Mouse (Mus musculus) heart, postnatal 36 days (tissue): ENCODE results near the gene Fam19a2. TPM values are rescaled to one million over a fixed set of nuclear protein-coding genes. Genes with fewer than 3 reads are reported as not detected.

Experiments
- DNase-seq, 2 experiments: peaks; one replicate each; pipeline ENCODE4 v3.0.0; 2021 to 2022
- intact Hi-C: fragments of 180-260 bp; cut with DNase I; formaldehyde crosslinking; loops from one replicate; pipeline ENCODE4 v1.15.1; 2025
- total RNA-seq, 2 experiments: library from RNA; stranded (reverse); gene quantifications; 2 replicates each; pipeline ENCODE4 v1.2.3; 2021

Gene Fam19a2
- total RNA-seq, 2 experiments from 2014 or later, result 0.08 TPM; not detected in 1

GRCm38 (mm10) chr10:123702595-123702994 lies 438.8 kb downstream of the Fam19a2 start:
- intact Hi-C loops, result no loop called here
- no peak for DNase-seq

DNA sequence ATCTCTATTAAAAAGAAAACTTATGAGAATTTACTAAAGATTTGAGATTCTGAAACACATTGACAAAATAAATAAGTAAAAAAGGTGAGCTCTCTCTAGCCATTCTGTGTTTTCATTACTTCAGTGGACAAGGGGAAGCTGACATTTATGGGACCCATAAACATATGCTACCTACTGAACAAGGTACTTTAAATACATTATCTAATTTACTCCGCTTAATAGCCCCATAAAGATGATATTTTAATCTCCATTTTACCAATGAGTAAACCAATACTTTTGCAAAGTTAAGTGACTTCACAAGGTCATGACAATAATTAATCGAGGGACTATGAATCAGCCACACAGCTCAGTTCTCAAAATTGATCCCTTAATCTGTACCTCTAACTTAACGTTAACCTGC lies 443.2 kb downstream of the Fam19a2 start:
- no peak for DNase-seq
- intact Hi-C loops, result no loop called here

DNA sequence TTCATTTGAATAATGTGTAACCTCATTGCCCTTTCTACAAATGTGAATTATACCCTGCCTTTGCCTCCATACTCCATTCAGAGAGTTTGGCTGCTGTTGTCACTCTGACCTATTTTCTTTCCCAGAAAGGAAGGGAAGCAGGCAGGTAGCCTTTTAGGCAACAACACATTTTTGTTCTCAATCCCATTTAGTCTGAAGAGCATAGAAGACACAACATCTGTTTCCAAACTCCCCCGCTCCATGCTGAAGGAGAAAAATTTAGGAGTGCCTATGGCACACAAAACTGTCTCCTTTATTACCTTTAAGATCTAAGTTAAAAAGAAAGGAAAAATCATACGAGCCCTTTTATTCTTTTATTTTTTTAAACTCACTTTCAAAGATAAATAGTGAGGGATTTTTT lies 446.9 kb downstream of the Fam19a2 start:
- intact Hi-C loops, result no loop called here
- DNase-seq, result no peak

DNA sequence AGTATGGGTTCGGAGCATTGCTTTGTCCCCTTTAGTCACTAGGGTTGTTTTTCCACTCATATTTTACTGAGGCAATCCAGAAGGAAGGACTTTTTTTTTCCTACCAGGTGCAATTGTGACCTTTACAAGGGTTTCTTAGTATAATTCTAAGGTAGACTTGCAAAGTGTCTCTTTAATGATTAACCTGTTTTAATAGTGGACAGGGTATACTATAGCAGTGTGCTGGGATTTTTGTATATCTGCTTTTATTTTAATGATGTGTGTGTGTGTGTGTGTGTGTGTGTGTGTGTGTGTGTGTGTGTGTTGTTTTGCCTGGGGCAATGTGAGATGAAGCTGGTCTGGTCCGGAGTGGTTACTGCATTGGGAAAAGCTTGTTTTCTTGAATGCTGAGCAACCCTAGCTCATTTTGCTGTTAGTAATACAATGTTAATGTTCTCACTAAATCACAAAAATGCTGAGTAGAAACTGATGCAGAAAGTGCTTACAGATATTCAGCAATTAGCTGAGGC lies 458.2 kb downstream of the Fam19a2 start:
- DNase-seq, result no peak
- intact Hi-C loops, result no loop called here

DNA sequence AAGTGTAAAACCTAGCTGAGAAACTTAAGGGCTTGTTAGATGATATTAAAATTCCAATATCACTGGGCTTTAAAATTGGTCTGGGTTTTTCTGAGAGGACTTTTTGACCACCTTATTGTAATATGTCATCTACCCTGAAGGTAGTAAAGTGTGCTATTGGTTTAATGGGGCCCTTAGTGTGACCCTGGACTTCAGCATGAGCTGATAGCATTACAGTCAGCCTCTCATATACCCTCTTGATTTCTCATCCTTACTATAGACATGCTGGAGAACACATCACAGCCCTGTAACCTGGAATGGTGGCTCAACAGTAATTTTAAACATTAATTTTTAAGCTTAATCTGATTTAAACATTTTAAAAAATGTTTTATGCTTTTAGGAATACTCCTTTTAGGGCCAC lies 459.8 kb downstream of the Fam19a2 start:
- no peak for DNase-seq
- intact Hi-C loops, result no loop called here

DNA sequence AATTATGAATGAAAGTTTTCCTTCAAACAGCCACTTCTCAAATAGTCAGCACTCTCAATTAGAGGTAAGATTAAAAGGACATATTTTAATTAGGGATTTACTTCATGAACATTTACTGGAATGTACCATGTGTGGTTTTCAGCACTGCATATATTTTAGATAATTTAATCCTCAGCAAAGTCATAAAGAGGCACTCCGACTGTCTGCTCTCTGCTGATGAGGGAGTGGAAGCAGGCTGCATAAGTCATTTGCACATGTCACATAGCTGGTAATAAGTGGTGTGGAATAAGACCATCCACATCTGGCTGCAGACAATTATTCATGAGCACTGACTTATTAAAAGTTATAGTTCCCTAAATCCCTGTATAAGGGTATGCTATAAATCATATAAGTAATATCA lies 484.5 kb downstream of the Fam19a2 start:
- no peak for DNase-seq

DNA sequence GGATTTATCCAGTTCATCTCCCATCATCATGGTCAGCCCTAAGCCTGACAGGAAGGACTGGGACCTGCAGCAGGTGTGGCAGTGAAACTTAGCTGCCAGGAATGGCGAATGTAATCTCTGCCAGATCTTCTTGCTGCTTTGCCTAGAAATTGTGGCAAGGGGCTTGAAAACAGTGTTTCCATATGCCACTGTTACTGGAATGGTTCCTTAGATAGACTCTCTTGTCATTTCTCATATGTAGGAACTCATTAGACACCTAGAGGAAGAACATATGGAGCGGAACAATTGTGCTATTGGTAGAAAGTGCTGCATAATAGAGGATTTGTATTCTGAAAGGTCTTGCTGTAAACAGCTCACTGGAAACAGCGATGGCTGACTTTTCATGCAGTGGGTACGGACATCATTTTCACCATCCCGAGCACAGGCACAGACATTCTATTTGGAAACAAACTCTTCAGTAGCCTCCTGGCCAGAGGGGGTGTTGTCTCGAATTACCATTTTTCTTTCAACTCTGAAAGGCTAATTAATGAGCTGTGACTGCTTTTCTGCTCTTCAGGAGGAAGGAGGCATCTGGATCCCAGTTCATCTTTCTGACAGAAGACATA lies 488.0 kb downstream of the Fam19a2 start:
- intact Hi-C loops, result no loop called here
- no peak for DNase-seq

More for the DNA sequence above, 484.5 kb downstream of the Fam19a2 start:
- intact Hi-C loops, result no loop called here

GRCm38 (mm10) chr10:123752755-123753154 lies 489.0 kb downstream of the Fam19a2 start:
- intact Hi-C loops, result no loop called here
- DNase-seq, result no peak

GRCm38 (mm10) chr10:123753996-123754395 lies 490.2 kb downstream of the Fam19a2 start:
- intact Hi-C loops, result no loop called here

DNA sequence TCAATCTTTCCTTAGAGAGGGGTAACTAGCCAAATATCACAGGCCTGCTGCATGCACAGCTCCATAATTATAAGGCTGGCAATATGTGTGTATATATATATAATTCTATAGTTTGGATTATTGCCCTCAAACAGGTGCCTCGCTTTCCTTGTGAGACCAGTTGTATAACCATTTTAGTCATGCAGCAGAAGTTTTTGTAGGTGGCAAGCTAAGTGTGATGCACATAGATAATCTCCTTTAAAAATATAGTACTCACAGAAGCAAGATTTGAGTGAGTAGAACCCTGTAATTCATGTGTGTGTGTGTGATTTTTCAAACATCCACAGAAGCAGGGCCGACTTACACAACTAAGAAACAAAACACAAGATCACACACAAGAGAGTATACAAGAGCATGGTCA lies 525.6 kb downstream of the Fam19a2 start:
- DNase-seq, result no peak
- intact Hi-C loops, result no loop called here

More at GRCm38 (mm10) chr10:123753996-123754395, 490.2 kb downstream of the Fam19a2 start:
- DNase-seq, result no peak

Other genes with a start within 250 kb of the Fam19a2 start
- gene Mon2, start 187.5 kb upstream of the Fam19a2 start, total RNA-seq, result 10 to 100 TPM; 43.0 to 43.9 TPM
- 100 to 1,000 TPM in 1 of 2 experiments, 10 to 100 TPM in 1; 89.0 to 105 TPM for gene Usp15, start 67.0 kb upstream of the Fam19a2 start, total RNA-seq